Mouse (Mus musculus): ENCODE measurements around the gene Mcpt4. TPM values are rescaled to one million over a fixed set of nuclear protein-coding genes. Genes with fewer than 3 reads are reported as not detected.

Mcpt4 gene
- total RNA-seq, 2 experiments from 2014 or later = not detected

Small RNA genes lying within 50 kb of the gene (microRNA-seq; reads per million reads assigned to microRNA genes)
- 0 reads per million in 2 experiments for gene Mir6949

Other genes starting within 250 kb of the Mcpt4 start
- gene Nfatc4, start 239.2 kb downstream of the Mcpt4 start, total RNA-seq (2021) = 1 to 10 TPM; 3.0 to 4.0 TPM
- gene Nynrin, start 208.3 kb downstream of the Mcpt4 start, total RNA-seq (2021) = 1 to 10 TPM; 8.8 to 9.7 TPM
- 1 to 10 TPM in 1 of 2 experiments, under 1 TPM in 1; 0.23 to 1.1 TPM for gene Cbln3, start 177.9 kb downstream of the Mcpt4 start, total RNA-seq (2021)
- 10 to 100 TPM; 10.4 to 10.8 TPM for gene Khnyn, start 177.4 kb downstream of the Mcpt4 start, total RNA-seq (2021)
- 10 to 100 TPM; 85.8 to 94.6 TPM for gene Sdr39u1, start 162.0 kb downstream of the Mcpt4 start, total RNA-seq (2021)
- not detected for gene Cma1, start 117.6 kb downstream of the Mcpt4 start, total RNA-seq (2021)
- gene Cma2, start 111.3 kb downstream of the Mcpt4 start, total RNA-seq (2021) = not detected
- not detected for gene Mcpt1, start 44.3 kb downstream of the Mcpt4 start, total RNA-seq (2021)
- gene Mcpt9, start 31.8 kb downstream of the Mcpt4 start, total RNA-seq (2021) = not detected
- gene Mcpt2, start 20.3 kb downstream of the Mcpt4 start, total RNA-seq (2021) = not detected
- gene Mcpt8, start 23.0 kb upstream of the Mcpt4 start, total RNA-seq (2021) = not detected
- not detected for gene Ctsg, start 40.3 kb upstream of the Mcpt4 start, total RNA-seq (2021)
- gene Gzme, start 58.3 kb upstream of the Mcpt4 start, total RNA-seq (2021) = not detected
- gene Gzmd, start 70.3 kb upstream of the Mcpt4 start, total RNA-seq (2021) = not detected
- not detected for gene Gzmg, start 97.3 kb upstream of the Mcpt4 start, total RNA-seq (2021)
- not detected for gene Gzmn, start 112.3 kb upstream of the Mcpt4 start, total RNA-seq (2021)
- gene Gzmf, start 149.1 kb upstream of the Mcpt4 start, total RNA-seq (2021) = not detected
- gene Gzmc, start 172.3 kb upstream of the Mcpt4 start, total RNA-seq (2021) = not detected
- not detected for gene Gzmb, start 199.9 kb upstream of the Mcpt4 start, total RNA-seq (2021)

Data from left cerebral cortex, postnatal 14 days (tissue).